Mouse (Mus musculus): Measurements from ENCODE around the gene Commd7.

DNA sequence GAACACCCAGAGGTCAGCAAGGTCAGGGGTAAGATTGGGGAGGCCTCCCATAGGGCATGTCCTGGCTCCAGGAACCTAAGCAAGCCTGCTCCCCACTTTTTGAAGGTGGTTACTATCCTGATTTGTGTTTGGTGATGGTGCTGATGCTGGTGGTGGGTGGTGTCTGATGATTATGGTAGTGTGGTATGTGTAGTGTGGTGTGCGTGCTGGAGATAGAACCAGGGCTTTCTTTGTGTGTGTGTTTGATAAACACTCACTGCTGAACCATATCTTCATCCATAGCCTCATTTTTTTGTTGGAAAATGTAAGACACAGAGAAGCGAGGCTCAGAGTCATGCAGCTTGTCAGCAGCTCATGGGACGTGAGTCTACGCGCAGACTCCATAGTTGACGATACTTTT lies 64.0 kb downstream of the Commd7 start:
- TF ChIP-seq MAX (IDR thresholded peaks at IDR 0.05; ENCODE audit: low read depth) (no peak), POLR2AphosphoS2 (IDR thresholded peaks at IDR 0.05; ENCODE audit: insufficient read length, low read depth) (no peak), POLR2A (IDR thresholded peaks at IDR 0.05; ENCODE audit: insufficient read length, low read depth) (no peak), MYOD1 (IDR thresholded peaks at IDR 0.05; ENCODE audit: control insufficient read depth in 1 of 3, insufficient read length in 2 of 3, low read depth in 2 of 3) (no peak), USF1 (IDR thresholded peaks at IDR 0.05; ENCODE audit: low read depth) (no peak), E2F4 (IDR thresholded peaks at IDR 0.05; ENCODE audit: insufficient read depth) (no peak), CEBPB (IDR thresholded peaks at IDR 0.05; ENCODE audit: insufficient read depth, poor library complexity, severe bottlenecking) (no peak), TCF3 (IDR thresholded peaks at IDR 0.05; ENCODE audit: insufficient read length, low read depth) (no peak), MYOG (IDR thresholded peaks at IDR 0.05; ENCODE audit: control insufficient read depth in 1 of 3, insufficient read depth in 1 of 3, insufficient read length in 2 of 3, low read depth in 2 of 3) (no peak)

All from myocyte (in vitro differentiated cells).